Mouse (Mus musculus) embryonic fibroblast, embryonic 13.5 days (primary cell): ENCODE data around the gene Dbp. TPM values are rescaled to one million over a fixed set of nuclear protein-coding genes. Genes with fewer than 3 reads are reported as not detected.

Experiments
- H3K27ac ChIP-seq: 2 replicates; pipeline ENCODE4 v1.5.1; 2012; ENCODE audit warnings: low read length, control low read depth, inconsistent platforms; ENCODE audit not compliant: insufficient read depth
- H3K4me1 ChIP-seq: 2 replicates; pipeline ENCODE4 v1.6.1; 2011; ENCODE audit warnings: low read length; ENCODE audit not compliant: control insufficient read depth, insufficient read depth
- H3K4me3 ChIP-seq: 2 replicates; pipeline ENCODE4 v1.5.1; 2011; ENCODE audit warnings: mild to moderate bottlenecking, control low read depth, low read length; ENCODE audit not compliant: insufficient read depth
- CTCF ChIP-seq: IDR thresholded peaks from 2 replicates; pipeline ENCODE4 v1.5.1; 2011; ENCODE audit warnings: mild to moderate bottlenecking, control low read depth, low read length, moderate library complexity, borderline replicate concordance; ENCODE audit not compliant: insufficient read depth
- POLR2A ChIP-seq: IDR thresholded peaks from 2 replicates; pipeline ENCODE4 v1.6.1; 2011; ENCODE audit warnings: low read depth, mild to moderate bottlenecking, control low read depth, low read length, moderate library complexity
- polyA plus RNA-seq: library from polyadenylated mRNA; stranded (reverse); fragments of >200 nt; gene quantifications from 2 replicates; pipeline ENCODE4 v1.2.4, GENCODE M21; 2011; ENCODE audit warnings: low read depth; ENCODE audit not compliant: missing spikeins, insufficient read length

Dbp gene
- polyA plus RNA-seq, 1 experiment = 15.9 TPM

GRCm38 (mm10) chr7:45703521-45704033 is 1.3 kb upstream of the Dbp start:
- no peak overlapping the region for H3K27ac ChIP-seq
- no peak overlapping the region for H3K4me3 ChIP-seq
- peaks cover 11% of the 10 kb centered on the region for H3K4me1 ChIP-seq
- no peak for TF ChIP-seq POLR2A
- TF ChIP-seq CTCF = no peak

DNA sequence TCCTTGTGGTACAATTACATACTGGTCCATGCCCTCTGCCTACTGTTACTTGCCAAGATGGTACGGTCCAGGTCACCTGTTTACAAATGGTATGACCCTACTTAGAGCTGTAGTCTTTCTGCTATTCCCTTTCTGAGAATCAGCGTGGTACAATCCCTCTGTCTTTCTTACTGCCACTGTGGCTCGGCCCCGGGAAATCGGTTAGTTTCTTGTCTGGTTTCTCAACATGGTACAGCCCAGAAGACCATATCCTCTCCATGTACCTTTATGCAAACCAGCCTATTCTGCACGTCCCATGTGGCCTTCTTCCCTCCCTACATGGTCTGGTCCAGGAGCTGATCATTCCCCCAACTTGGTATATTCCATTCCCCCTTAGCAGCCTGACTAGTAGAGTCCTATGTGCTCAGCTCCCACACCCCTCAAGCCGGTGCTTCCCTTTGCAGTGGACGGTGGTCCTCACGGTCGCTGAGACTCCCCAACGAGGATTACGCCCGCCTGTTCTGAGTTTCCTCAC is 785 bp upstream of the Dbp start:
- no peak overlapping the region; the same call in 1 of the 2 replicates for H3K27ac ChIP-seq
- H3K4me1 ChIP-seq = peaks cover 11% of the 10 kb centered on the region
- TF ChIP-seq POLR2A = peak; percentile 69
- TF ChIP-seq CTCF = no peak
- peak overlapping the region; percentile 30 for H3K4me3 ChIP-seq

- Histone ChIP-seq H3K4me1 (peaks cover 9% of the 10 kb centered on the region), H3K27ac (peak overlapping the region; percentile 68)
These were observed 566 bp downstream of the Dbp start for GRCm38 (mm10) chr7:45705443-45705864.

GRCm38 (mm10) chr7:45705873-45706281 is 989 bp downstream of the Dbp start:
- H3K27ac ChIP-seq = peak overlapping the region; percentile 70
- H3K4me1 ChIP-seq = peaks cover 8% of the 10 kb centered on the region
- TF ChIP-seq POLR2A = peak; percentile 44
- no peak for TF ChIP-seq CTCF
- H3K4me3 ChIP-seq = peak overlapping the region; percentile 61

More at GRCm38 (mm10) chr7:45705443-45705864, 566 bp downstream of the Dbp start:
- H3K4me3 ChIP-seq = peak overlapping the region; percentile 61
- no peak for TF ChIP-seq CTCF
- no peak for TF ChIP-seq POLR2A

GRCm38 (mm10) chr7:45706721-45707241 is 1.9 kb downstream of the Dbp start:
- Histone ChIP-seq H3K4me1 (peaks cover 8% of the 10 kb centered on the region), H3K4me3 (peak overlapping the region; percentile 61), H3K27ac (peak overlapping the region; percentile 93)
- TF ChIP-seq POLR2A (peak; percentile 20), CTCF (no peak)

GRCm38 (mm10) chr7:45707375-45707967 is 2.6 kb downstream of the Dbp start:
- H3K4me1 ChIP-seq = peaks cover 8% of the 10 kb centered on the region

DNA sequence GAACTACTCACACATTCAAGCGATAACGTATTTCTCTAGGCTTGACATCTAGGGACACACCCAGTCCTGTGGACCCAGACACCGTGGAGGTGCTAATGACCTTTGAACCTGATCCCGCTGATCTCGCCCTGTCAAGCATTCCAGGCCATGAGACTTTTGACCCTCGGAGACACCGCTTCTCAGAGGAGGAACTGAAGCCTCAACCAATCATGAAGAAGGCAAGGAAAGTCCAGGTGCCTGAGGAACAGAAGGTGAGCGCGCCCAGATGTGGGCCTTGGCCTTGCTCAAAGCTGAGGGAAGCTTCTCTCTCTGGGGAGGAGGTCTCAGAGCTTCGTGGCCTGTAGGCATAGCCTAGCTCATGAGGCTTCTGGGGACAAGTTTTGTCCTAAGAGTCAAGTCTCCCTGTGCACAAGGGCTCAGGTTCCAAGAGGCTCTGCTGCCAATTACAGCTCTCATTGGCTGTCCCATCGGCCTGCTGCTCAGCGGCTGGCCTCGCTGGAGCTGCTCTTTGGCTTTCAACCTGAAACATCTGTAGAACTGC is 3.4 kb downstream of the Dbp start:
- peaks cover 8% of the 10 kb centered on the region for H3K4me1 ChIP-seq
- H3K4me3 ChIP-seq = no peak overlapping the region
- TF ChIP-seq POLR2A (no peak), CTCF (no peak)
- peak overlapping the region; percentile 84 for H3K27ac ChIP-seq

More at GRCm38 (mm10) chr7:45707375-45707967, 2.6 kb downstream of the Dbp start:
- Histone ChIP-seq H3K27ac (peak overlapping the region; percentile 93), H3K4me3 (peak overlapping the region; percentile 15)
- TF ChIP-seq CTCF (no peak), POLR2A (peak; percentile 61)

DNA sequence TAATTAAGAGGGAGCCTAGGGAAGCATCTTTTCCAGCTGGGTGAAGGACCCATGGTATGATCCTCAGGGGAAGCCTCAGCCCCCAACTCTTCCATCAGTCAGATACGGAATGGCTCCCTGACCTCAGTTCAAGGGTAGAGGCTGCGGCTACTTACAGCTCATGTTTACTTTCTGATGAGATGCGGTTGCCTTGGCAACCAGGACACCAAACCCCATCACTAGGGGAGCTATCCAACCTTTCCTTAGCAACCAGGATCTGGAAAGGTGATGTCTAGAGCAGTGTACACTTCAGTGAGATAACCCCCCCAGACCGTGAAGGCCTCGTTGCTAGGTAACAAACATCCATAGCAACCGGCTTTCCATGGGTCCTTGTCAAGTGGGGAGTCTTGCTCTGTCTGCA is 4.1 kb downstream of the Dbp start:
- TF ChIP-seq POLR2A (peak; percentile 32; the same call in 1 of the 2 replicates), CTCF (no peak)
- H3K4me3 ChIP-seq = no peak overlapping the region
- H3K4me1 ChIP-seq = peaks cover 8% of the 10 kb centered on the region
- no peak overlapping the region for H3K27ac ChIP-seq

DNA sequence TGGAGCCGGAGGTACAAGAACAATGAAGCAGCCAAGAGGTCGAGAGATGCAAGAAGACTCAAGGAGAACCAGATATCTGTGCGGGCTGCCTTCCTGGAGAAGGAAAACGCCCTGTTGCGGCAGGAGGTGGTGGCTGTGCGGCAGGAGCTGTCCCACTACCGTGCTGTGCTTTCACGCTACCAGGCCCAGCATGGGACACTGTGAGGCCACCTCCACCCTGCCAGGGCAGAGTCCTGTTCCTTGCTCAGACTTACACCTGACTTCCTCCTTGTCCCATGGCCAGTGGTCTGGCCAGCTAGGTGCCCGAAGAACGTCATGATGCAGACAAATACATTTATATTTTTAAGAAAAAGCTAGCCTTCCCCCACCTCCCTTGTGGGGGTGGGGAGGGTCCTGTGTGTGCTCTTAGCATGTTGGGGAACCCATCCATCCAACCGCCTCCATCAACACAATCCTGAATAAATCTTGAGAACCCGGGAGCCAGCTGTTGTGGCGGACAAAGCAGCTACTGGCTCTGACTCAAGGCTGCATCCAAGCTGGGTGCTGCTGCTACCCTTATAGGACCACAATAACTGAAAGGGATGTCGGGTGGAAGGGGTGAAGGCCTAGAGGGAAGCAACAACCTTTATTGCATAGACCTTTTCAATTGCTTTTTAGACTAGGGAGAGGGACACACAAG is 4.9 kb downstream of the Dbp start:
- Histone ChIP-seq H3K27ac (no peak overlapping the region), H3K4me1 (peaks cover 8% of the 10 kb centered on the region), H3K4me3 (no peak overlapping the region)
- TF ChIP-seq POLR2A = peak; percentile 34; the same call in 1 of the 2 replicates
- no peak for TF ChIP-seq CTCF
